Mouse (Mus musculus) MEL (cell line): ENCODE measurements around the gene Aak1. TPM values are rescaled to one million over a fixed set of nuclear protein-coding genes. Genes with fewer than 3 reads are reported as not detected.

Experiments
- DNase-seq: peaks from one replicate; pipeline ENCODE4 v3.0.0; 2011; ENCODE audit warnings: low read depth, low spot score
- H3K27ac ChIP-seq: 2 replicates; pipeline ENCODE4 v1.5.1; 2012; ENCODE audit warnings: low read depth, mild to moderate bottlenecking, control low read depth, low read length, moderate library complexity; ENCODE audit not compliant: control insufficient read depth
- H3K27me3 ChIP-seq, 2 experiments: fragments of 150-350 bp in 1 of 2; sonication (generic) in 1 of 2; 2 replicates each; pipeline ENCODE4 v1.6.1; 2012; ENCODE audit warnings: low read length in 2 of 2, mild to moderate bottlenecking in 2 of 2, improper control_type of control experiment in 1 of 2, moderate library complexity in 1 of 2; ENCODE audit not compliant: insufficient read depth in 2 of 2, control insufficient read depth in 1 of 2
- H3K36me3 ChIP-seq, 2 experiments: 2 replicates each; pipeline ENCODE4 v1.6.1; 2012 to 2014; ENCODE audit warnings: low read length in 2 of 2, improper control_type of control experiment in 1 of 2, inconsistent platforms in 1 of 2, mild to moderate bottlenecking in 1 of 2; ENCODE audit not compliant: insufficient read depth in 2 of 2, control insufficient read depth in 1 of 2
- H3K4me1 ChIP-seq, 2 experiments: fragments of 150-350 bp in 1 of 2; sonication (generic) in 1 of 2; 2 replicates each; pipeline ENCODE4 v1.6.1; 2012; ENCODE audit warnings: low read length in 2 of 2, improper control_type of control experiment in 1 of 2, mild to moderate bottlenecking in 1 of 2; ENCODE audit not compliant: insufficient read depth in 2 of 2, control insufficient read depth in 1 of 2
- H3K4me3 ChIP-seq, 2 experiments: fragments of 150-350 bp in 1 of 2; sonication (generic) in 1 of 2; 2 replicates each; pipeline ENCODE4 v1.5.1; 2012; ENCODE audit warnings: low read depth in 2 of 2, low read length in 2 of 2, mild to moderate bottlenecking in 2 of 2, moderate library complexity in 2 of 2, control low read depth in 1 of 2, improper control_type of control experiment in 1 of 2; ENCODE audit not compliant: control insufficient read depth in 1 of 2, insufficient read depth in 1 of 2
- H3K79me2 ChIP-seq: 2 replicates; pipeline ENCODE4 v1.6.1; 2012; ENCODE audit warnings: mild to moderate bottlenecking, low read length, moderate library complexity; ENCODE audit not compliant: control insufficient read depth, poor library complexity, insufficient read depth
- H3K9ac ChIP-seq: 2 replicates; pipeline ENCODE4 v1.6.1; 2012; ENCODE audit warnings: low read depth, mild to moderate bottlenecking, control low read depth, low read length, moderate library complexity; ENCODE audit not compliant: control insufficient read depth, poor library complexity, severe bottlenecking
- H3K9me3 ChIP-seq: fragments of 150-350 bp; sonication (generic); replicated peaks from 2 replicates; pipeline ENCODE4 v1.6.1; 2012; ENCODE audit warnings: mild to moderate bottlenecking, low read length, improper control_type of control experiment, moderate library complexity; ENCODE audit not compliant: insufficient read depth
- CHD1 ChIP-seq: IDR thresholded peaks from 2 replicates; pipeline ENCODE4 v1.6.1; 2012; ENCODE audit warnings: low read depth, mild to moderate bottlenecking, inconsistent platforms, low read length, improper control_type of control experiment
- ELF1 ChIP-seq: IDR thresholded peaks from 2 replicates; pipeline ENCODE4 v1.6.1; 2014; ENCODE audit warnings: low read depth, mild to moderate bottlenecking, inconsistent platforms, low read length, improper control_type of control experiment, moderate library complexity
- EP300 ChIP-seq, 2 experiments: IDR thresholded peaks; 2 replicates each; pipeline ENCODE4 v1.6.1; 2011; ENCODE audit warnings: improper control_type of control experiment in 2 of 2, low read length in 2 of 2, low read depth in 1 of 2, mild to moderate bottlenecking in 1 of 2
- HCFC1 ChIP-seq: IDR thresholded peaks from 2 replicates; pipeline ENCODE4 v1.6.1; 2012; ENCODE audit warnings: low read depth, mild to moderate bottlenecking, inconsistent platforms, low read length, improper control_type of control experiment, moderate library complexity
- JUND ChIP-seq: IDR thresholded peaks from 2 replicates; pipeline ENCODE4 v1.6.1; 2011; ENCODE audit warnings: low read depth, mild to moderate bottlenecking, improper control_type of control experiment, low read length
- KAT2A ChIP-seq: conservative IDR thresholded peaks from 2 replicates; pipeline ENCODE4 v1.6.1; 2012; ENCODE audit warnings: low read depth, low read length, improper control_type of control experiment, inconsistent platforms
- MAFK ChIP-seq: IDR thresholded peaks from 2 replicates; pipeline ENCODE4 v1.6.1; 2011; ENCODE audit warnings: low read depth, mild to moderate bottlenecking, low read length, improper control_type of control experiment, borderline replicate concordance
- MAX ChIP-seq: IDR thresholded peaks from 2 replicates; pipeline ENCODE4 v1.6.1; 2011; ENCODE audit warnings: low read length, improper control_type of control experiment
- MEF2A ChIP-seq: IDR thresholded peaks from 2 replicates; pipeline ENCODE4 v1.6.1; 2014; ENCODE audit warnings: low read depth, mild to moderate bottlenecking, inconsistent platforms, low read length, improper control_type of control experiment; ENCODE audit not compliant: poor library complexity, insufficient replicate concordance, severe bottlenecking; ENCODE audit errors: extremely low read depth
- MXI1 ChIP-seq: IDR thresholded peaks from 2 replicates; pipeline ENCODE4 v1.6.1; 2011; ENCODE audit warnings: mild to moderate bottlenecking, low read depth, low read length, improper control_type of control experiment
- MYC ChIP-seq: IDR thresholded peaks from 2 replicates; pipeline ENCODE4 v1.6.1; 2011; ENCODE audit warnings: low read depth, mild to moderate bottlenecking, low read length, improper control_type of control experiment, moderate library complexity
- NELFE ChIP-seq: IDR thresholded peaks from 2 replicates; pipeline ENCODE4 v1.6.1; 2011; ENCODE audit warnings: low read depth, low read length, improper control_type of control experiment
- NRF1 ChIP-seq: IDR thresholded peaks from 2 replicates; pipeline ENCODE4 v1.6.1; 2014; ENCODE audit warnings: low read depth, mild to moderate bottlenecking, inconsistent platforms, low read length, improper control_type of control experiment, moderate library complexity; ENCODE audit not compliant: poor library complexity, insufficient read depth, severe bottlenecking
- POLR2A ChIP-seq, 2 experiments: IDR thresholded peaks; 2 replicates each; pipeline ENCODE4 v1.6.1; 2011 to 2012; ENCODE audit warnings: low read length in 2 of 2, mild to moderate bottlenecking in 2 of 2, control low read depth in 1 of 2, improper control_type of control experiment in 1 of 2, low read depth in 1 of 2, moderate library complexity in 1 of 2; ENCODE audit not compliant: control insufficient read depth in 1 of 2, insufficient read depth in 1 of 2, poor library complexity in 1 of 2
- POLR2AphosphoS2 ChIP-seq: IDR thresholded peaks from 2 replicates; pipeline ENCODE4 v1.6.1; 2011; ENCODE audit warnings: low read length, improper control_type of control experiment
- POLR2AphosphoS5 ChIP-seq: IDR thresholded peaks from 2 replicates; pipeline ENCODE4 v1.6.1; 2012; ENCODE audit warnings: low read depth, borderline replicate concordance, mild to moderate bottlenecking, inconsistent platforms, low read length, moderate library complexity, mixed read lengths
- RAD21 ChIP-seq: IDR thresholded peaks from 2 replicates; pipeline ENCODE4 v1.6.1; 2011; ENCODE audit warnings: mild to moderate bottlenecking, low read depth, low read length, improper control_type of control experiment
- RCOR1 ChIP-seq: IDR thresholded peaks from 2 replicates; pipeline ENCODE4 v1.6.1; 2012; ENCODE audit warnings: low read depth, mild to moderate bottlenecking, inconsistent platforms, low read length, improper control_type of control experiment
- SIN3A ChIP-seq: IDR thresholded peaks from 2 replicates; pipeline ENCODE4 v1.6.1; 2012; ENCODE audit warnings: low read length, improper control_type of control experiment, inconsistent platforms
- TAL1 ChIP-seq: IDR thresholded peaks from 2 replicates; pipeline ENCODE4 v1.6.1; 2012; ENCODE audit warnings: mild to moderate bottlenecking, inconsistent platforms, low read length, moderate library complexity, mixed read lengths
- TBP ChIP-seq: IDR thresholded peaks from 2 replicates; pipeline ENCODE4 v1.8.0; 2011; ENCODE audit warnings: low read depth, low read length, improper control_type of control experiment
- TCF12 ChIP-seq: IDR thresholded peaks from 2 replicates; pipeline ENCODE4 v1.6.1; 2014; ENCODE audit warnings: low read depth, mild to moderate bottlenecking, inconsistent platforms, low read length, improper control_type of control experiment, moderate library complexity
- UBTF ChIP-seq: IDR thresholded peaks from 2 replicates; pipeline ENCODE4 v1.6.1; 2012; ENCODE audit warnings: low read depth, mild to moderate bottlenecking, inconsistent platforms, low read length, improper control_type of control experiment, moderate library complexity, borderline replicate concordance; ENCODE audit not compliant: insufficient read depth
- USF1 ChIP-seq: IDR thresholded peaks from 2 replicates; pipeline ENCODE4 v1.6.1; 2014; ENCODE audit warnings: low read depth, mild to moderate bottlenecking, inconsistent platforms, low read length, improper control_type of control experiment, moderate library complexity
- USF2 ChIP-seq, 2 experiments: IDR thresholded peaks; 2 replicates each; pipeline ENCODE4 v1.6.1; 2011 to 2012; ENCODE audit warnings: improper control_type of control experiment in 2 of 2, low read length in 2 of 2, borderline replicate concordance in 1 of 2, inconsistent platforms in 1 of 2, low read depth in 1 of 2, mild to moderate bottlenecking in 1 of 2; ENCODE audit not compliant: insufficient read depth in 1 of 2
- ZKSCAN1 ChIP-seq: IDR thresholded peaks from 2 replicates; pipeline ENCODE4 v1.6.1; 2012; ENCODE audit warnings: low read depth, mild to moderate bottlenecking, inconsistent platforms, low read length, improper control_type of control experiment, moderate library complexity
- ZMIZ1 ChIP-seq: IDR thresholded peaks from 2 replicates; pipeline ENCODE4 v1.6.1; 2012; ENCODE audit warnings: low read depth, mild to moderate bottlenecking, inconsistent platforms, low read length, improper control_type of control experiment, moderate library complexity
- ZNF384 ChIP-seq: IDR thresholded peaks from 2 replicates; pipeline ENCODE4 v1.6.1; 2012; ENCODE audit warnings: low read depth, mild to moderate bottlenecking, inconsistent platforms, low read length, improper control_type of control experiment
- polyA plus RNA-seq, 2 experiments: library from polyadenylated mRNA; stranded (reverse) in 1 of 2; unstranded in 1 of 2; fragments of >175 nt in 1 of 2; fragments of >200 nt in 1 of 2; gene quantifications; 2 replicates each; pipeline versions ENCODE4 v1.2.1 to v1.2.4; 2012; ENCODE audit warnings: low replicate concordance in 2 of 2, low read depth in 1 of 2; ENCODE audit not compliant: insufficient read length in 2 of 2, insufficient read depth in 1 of 2, missing spikeins in 1 of 2
- total RNA-seq: library from RNA; depleted of rRNA; stranded (reverse); fragments of 300-350 nt; gene quantifications from 2 replicates; pipeline ENCODE4 v1.2.3, GENCODE M21; 2012

Aak1 gene
- total and polyA plus RNA-seq, 3 experiments = 6.4 to 353 (median 25.4) TPM

GRCm38 (mm10) chr6:87009692-87010328 is 160.5 kb downstream of the Aak1 start:
- TF ChIP-seq USF1 (0 out of 2 replicates have a peak, but pooled peaks have one; percentile 25), ZNF384 (peak; percentile 75), USF2 (IDR thresholded peaks at IDR 0.05; ENCODE audit: borderline replicate concordance in 1 of 2, insufficient read depth in 1 of 2, low read depth in 1 of 2, low read length in 2 of 2) (no peak), RCOR1 (0 out of 2 replicates have a peak, but pooled peaks have one; percentile 2), MXI1 (peak; percentile 82), CHD1 (no peak; the same call in 1 of the 2 replicates), SIN3A (peak; percentile 83), MYC (peak; percentile 54), POLR2AphosphoS2 (peak; percentile 84; the same call in 1 of the 2 replicates), JUND (no peak), UBTF (no peak), MAFK (no peak), POLR2AphosphoS5 (no peak), ZMIZ1 (peak; percentile 70; the same call in 1 of the 2 replicates), NELFE (peak; percentile 87), MAX (no peak; the same call in 1 of the 2 replicates), TBP (peak; percentile 83), RAD21 (no peak), POLR2A (IDR thresholded peaks at IDR 0.05; ENCODE audit: control insufficient read depth in 1 of 2, insufficient read depth in 1 of 2, low read depth in 1 of 2, low read length in 2 of 2, poor library complexity in 1 of 2) (peak; percentile 95 to 96), EP300 (IDR thresholded peaks at IDR 0.05; ENCODE audit: low read depth in 1 of 2, low read length in 2 of 2) (peak in 1 of 2 experiments; percentile 39; a peak in 1 of 4 replicates), TAL1 (no peak), ELF1 (peak; percentile 58), ZKSCAN1 (no peak), KAT2A (peak; percentile 29; the same call in 1 of the 2 replicates), HCFC1 (peak; percentile 77), TCF12 (peak; percentile 75), NRF1 (peak; percentile 94), MEF2A (no peak)
- TF ChIP-seq, all 39 proteins: peak for 17
- DNase-seq = peak; percentile 98
- H3K36me3 ChIP-seq = peaks cover 2 to 14% of the 10 kb centered on the region in 2 experiments
- no peaks in the 10 kb centered on the region for H3K27me3 ChIP-seq
- H3K27ac ChIP-seq = peak overlapping the region; percentile 97
- peaks cover 5 to 17% of the 10 kb centered on the region in 2 experiments; a peak in 3 of 4 replicates for H3K4me1 ChIP-seq
- H3K9me3 ChIP-seq = no peaks in the 10 kb centered on the region
- peaks cover 5% of the 10 kb centered on the region; the same call in 1 of the 2 replicates for H3K79me2 ChIP-seq
- H3K9ac ChIP-seq = peak overlapping the region; percentile 97
- peak overlapping the region; percentile 85 for H3K4me3 ChIP-seq
